Mouse (Mus musculus) C2C12 (cell line): ENCODE data around the gene Pdcd1.

Experiments
- CEBPB ChIP-seq: IDR thresholded peaks from one replicate; pipeline ENCODE4 v1.6.1; 2011; ENCODE audit warnings: low read depth, mild to moderate bottlenecking, control low read depth, moderate library complexity
- CTCF ChIP-seq: IDR thresholded peaks from one replicate; pipeline ENCODE4 v1.5.1; 2011; ENCODE audit not compliant: control insufficient read depth, insufficient read depth, insufficient read length
- MAX ChIP-seq: IDR thresholded peaks from one replicate; pipeline ENCODE4 v1.6.1; 2011; ENCODE audit warnings: mild to moderate bottlenecking, control low read depth

GRCm38 (mm10) chr1:94033075-94033602 is 19.2 kb downstream of the Pdcd1 start:
- TF ChIP-seq CEBPB (no peak), CTCF (no peak), MAX (no peak)
